ENCODE assay signal across 24 mouse cellular contexts in genomic region chr5:58108665-58109364, GRCm38 (mm10).
DNase-seq lines count a peak whose midpoint lies in the region; ATAC-seq and TF ChIP-seq lines count a peak whose summit lies in the region.
"Had no signal": no experiment of that assay in that cellular context is flagged by ENCODE, and none has a peak within 500 bp of the region (broad histone marks: within the 10 kb centered on the region; RNA-seq: fewer than 3 reads in every experiment).

No protein-coding gene starts in this region.

- no peak overlapping the region for H3K4me2 ChIP-seq in forebrain, embryonic 13.5 days
- no peak overlapping the region for H3K4me2 ChIP-seq in forebrain, embryonic 12.5 days
- no peak overlapping the region for H3K4me2 ChIP-seq in forebrain, embryonic 15.5 days (replicated peaks)
- H3K4me2 ChIP-seq in forebrain, embryonic 11.5 days (ENCODE audit: low read depth, low read length, severe bottlenecking): no peak overlapping the region
- no peak overlapping the region for H3K4me2 ChIP-seq in forebrain, embryonic 16.5 days (ENCODE audit: low read length)
- no peak overlapping the region for H3K4me2 ChIP-seq in intestine, postnatal 0 days (replicated peaks; ENCODE audit: low read depth)
- no peak overlapping the region for H3K4me2 ChIP-seq in midbrain, embryonic 11.5 days
- H3K4me2 ChIP-seq: embryonic facial prominence, embryonic 12.5 days had no signal

- H3K27ac ChIP-seq in forebrain, embryonic 13.5 days: no peak overlapping the region
- no peak overlapping the region for H3K27ac ChIP-seq in forebrain, embryonic 12.5 days
- peak overlapping the region; percentile 37; the same call in 1 of the 2 replicates for H3K27ac ChIP-seq in forebrain, embryonic 15.5 days (replicated peaks)
- no peak overlapping the region for H3K27ac ChIP-seq in forebrain, embryonic 11.5 days (ENCODE audit: low read depth, low read length)
- peak overlapping the region; percentile 72 for H3K27ac ChIP-seq in forebrain, embryonic 16.5 days (ENCODE audit: low read length)
- no peak overlapping the region for H3K27ac ChIP-seq in intestine, postnatal 0 days (ENCODE audit: low read depth, low read length)
- H3K27ac ChIP-seq in midbrain, embryonic 11.5 days (ENCODE audit: low read depth, low read length): no peak overlapping the region
- H3K27ac ChIP-seq: embryonic facial prominence, embryonic 10.5 days; embryonic facial prominence, embryonic 12.5 days had no signal

- DNase-seq in forebrain, embryonic 11.5 days (ENCODE audit: low spot score): no peak
- DNase-seq in midbrain, embryonic 11.5 days (ENCODE audit: low spot score, missing footprints): no peak
- DNase-seq: adrenal gland, adult 8-10 months; adrenal gland, postnatal 14 days; adrenal gland, postnatal 36 days; B cell, adult 2 months; cerebellum, adult 11-12 months; cerebellum, adult 2 months; cerebellum, adult 9-10 months; cerebellum, postnatal 10 days; cerebellum, postnatal 25 days had no signal

- H3K9me3 ChIP-seq in forebrain, embryonic 13.5 days (replicated peaks): no peaks in the 10 kb centered on the region
- no peaks in the 10 kb centered on the region for H3K9me3 ChIP-seq in forebrain, embryonic 12.5 days
- H3K9me3 ChIP-seq in forebrain, embryonic 15.5 days: no peaks in the 10 kb centered on the region
- no peaks in the 10 kb centered on the region for H3K9me3 ChIP-seq in forebrain, embryonic 11.5 days (ENCODE audit: control insufficient read depth, low read length)
- H3K9me3 ChIP-seq in forebrain, embryonic 16.5 days (ENCODE audit: control insufficient read depth, low read length): no peaks in the 10 kb centered on the region
- H3K9me3 ChIP-seq in intestine, postnatal 0 days (ENCODE audit: control insufficient read depth): no peaks in the 10 kb centered on the region
- no peaks in the 10 kb centered on the region for H3K9me3 ChIP-seq in midbrain, embryonic 11.5 days (ENCODE audit: control insufficient read depth, low read length)
- H3K9me3 ChIP-seq: embryonic facial prominence, embryonic 10.5 days; embryonic facial prominence, embryonic 12.5 days; G1E had no signal

- peak; percentile 50; the same call in 1 of the 2 replicates for ATAC-seq in forebrain, embryonic 13.5 days
- no peak for ATAC-seq in forebrain, embryonic 12.5 days (ENCODE audit: low FRiP score)
- ATAC-seq in forebrain, embryonic 15.5 days (replicated peaks): peak; percentile 83
- no peak for ATAC-seq in forebrain, embryonic 11.5 days (replicated peaks; ENCODE audit: low FRiP score)
- peak; percentile 80 for ATAC-seq in forebrain, embryonic 16.5 days
- no peak for ATAC-seq in intestine, postnatal 0 days
- ATAC-seq in midbrain, embryonic 11.5 days (ENCODE audit: low FRiP score): no peak
- ATAC-seq: activated CD4-positive, CD25-positive, alpha-beta regulatory T cell, adult 4 months; CD4-positive, CD25-positive, alpha-beta regulatory T cell, adult 4 months; Patski had no signal

- H3K9ac ChIP-seq in forebrain, embryonic 13.5 days: no peak overlapping the region
- H3K9ac ChIP-seq in forebrain, embryonic 12.5 days: no peak overlapping the region
- no peak overlapping the region for H3K9ac ChIP-seq in forebrain, embryonic 15.5 days (replicated peaks)
- H3K9ac ChIP-seq in forebrain, embryonic 11.5 days (ENCODE audit: low read length): no peak overlapping the region
- H3K9ac ChIP-seq in forebrain, embryonic 16.5 days (replicated peaks; ENCODE audit: low read depth, low read length): no peak overlapping the region
- H3K9ac ChIP-seq in intestine, postnatal 0 days (ENCODE audit: low read depth, low read length): no peak overlapping the region
- no peak overlapping the region for H3K9ac ChIP-seq in midbrain, embryonic 11.5 days (ENCODE audit: low read length)
- H3K9ac ChIP-seq: embryonic facial prominence, embryonic 12.5 days had no signal

- H3K36me3 ChIP-seq in forebrain, embryonic 13.5 days (ENCODE audit: poor library complexity, severe bottlenecking): no peaks in the 10 kb centered on the region
- H3K36me3 ChIP-seq in forebrain, embryonic 12.5 days (replicated peaks): no peaks in the 10 kb centered on the region
- H3K36me3 ChIP-seq in forebrain, embryonic 15.5 days: no peaks in the 10 kb centered on the region
- H3K36me3 ChIP-seq in forebrain, embryonic 11.5 days (ENCODE audit: control insufficient read depth, insufficient read depth, low read length): no peaks in the 10 kb centered on the region
- no peaks in the 10 kb centered on the region for H3K36me3 ChIP-seq in forebrain, embryonic 16.5 days (ENCODE audit: control insufficient read depth, insufficient read depth)
- no peaks in the 10 kb centered on the region for H3K36me3 ChIP-seq in intestine, postnatal 0 days (ENCODE audit: control insufficient read depth, insufficient read depth)
- no peaks in the 10 kb centered on the region for H3K36me3 ChIP-seq in midbrain, embryonic 11.5 days (ENCODE audit: control insufficient read depth, insufficient read depth, low read length)
- H3K36me3 ChIP-seq: embryonic facial prominence, embryonic 10.5 days; embryonic facial prominence, embryonic 12.5 days; G1E had no signal

- no peaks in the 10 kb centered on the region for H3K4me1 ChIP-seq in forebrain, embryonic 13.5 days
- no peaks in the 10 kb centered on the region for H3K4me1 ChIP-seq in forebrain, embryonic 12.5 days
- peaks cover 2% of the 10 kb centered on the region; the same call in 1 of the 2 replicates for H3K4me1 ChIP-seq in forebrain, embryonic 15.5 days
- H3K4me1 ChIP-seq in forebrain, embryonic 11.5 days (replicated peaks; ENCODE audit: control insufficient read depth, insufficient read depth, low read length): no peaks in the 10 kb centered on the region
- H3K4me1 ChIP-seq in forebrain, embryonic 16.5 days (replicated peaks; ENCODE audit: control insufficient read depth, insufficient read depth, low read length): 0 out of 2 replicates have a peak, but pooled peaks cover 2% of the 10 kb centered on the region
- H3K4me1 ChIP-seq in intestine, postnatal 0 days (replicated peaks; ENCODE audit: control insufficient read depth, insufficient read depth, low read length): no peaks in the 10 kb centered on the region
- no peaks in the 10 kb centered on the region for H3K4me1 ChIP-seq in midbrain, embryonic 11.5 days (ENCODE audit: control insufficient read depth, insufficient read depth, low read length)
- H3K4me1 ChIP-seq: embryonic facial prominence, embryonic 10.5 days; embryonic facial prominence, embryonic 12.5 days had no signal

- 65% methylated on average over 4 of the region's 4 CpGs for WGBS in forebrain, embryonic 13.5 days
- WGBS in forebrain, embryonic 12.5 days: 62% methylated on average over 4 of the region's 4 CpGs
- WGBS in forebrain, embryonic 15.5 days: 46% methylated on average over 4 of the region's 4 CpGs
- 83% methylated on average over 4 of the region's 4 CpGs for WGBS in forebrain, embryonic 11.5 days
- WGBS in forebrain, embryonic 16.5 days: 31% methylated on average over 4 of the region's 4 CpGs
- WGBS in intestine, postnatal 0 days: 88% methylated on average over 4 of the region's 4 CpGs
- WGBS in midbrain, embryonic 11.5 days: 83% methylated on average over 4 of the region's 4 CpGs

- TF ChIP-seq CTCF in intestine, postnatal 0 days (IDR thresholded peaks at IDR 0.05; ENCODE audit: low read depth): no peak

- H3K4me3 ChIP-seq in forebrain, embryonic 13.5 days: no peak overlapping the region
- no peak overlapping the region for H3K4me3 ChIP-seq in forebrain, embryonic 12.5 days (replicated peaks)
- no peak overlapping the region for H3K4me3 ChIP-seq in forebrain, embryonic 15.5 days
- H3K4me3 ChIP-seq in forebrain, embryonic 11.5 days (ENCODE audit: low read depth, low read length): no peak overlapping the region
- no peak overlapping the region for H3K4me3 ChIP-seq in forebrain, embryonic 16.5 days (replicated peaks; ENCODE audit: low read length)
- H3K4me3 ChIP-seq in intestine, postnatal 0 days (ENCODE audit: low read depth, low read length): no peak overlapping the region
- H3K4me3 ChIP-seq in midbrain, embryonic 11.5 days (ENCODE audit: low read depth, low read length): no peak overlapping the region
- H3K4me3 ChIP-seq: embryonic facial prominence, embryonic 10.5 days; embryonic facial prominence, embryonic 12.5 days; erythroblast, embryonic 14.5 days had no signal

- H3K27me3 ChIP-seq in forebrain, embryonic 13.5 days: no peaks in the 10 kb centered on the region
- H3K27me3 ChIP-seq in forebrain, embryonic 12.5 days: no peaks in the 10 kb centered on the region
- no peaks in the 10 kb centered on the region for H3K27me3 ChIP-seq in forebrain, embryonic 15.5 days
- no peaks in the 10 kb centered on the region for H3K27me3 ChIP-seq in forebrain, embryonic 11.5 days (ENCODE audit: control insufficient read depth, insufficient read depth, low read length)
- no peaks in the 10 kb centered on the region for H3K27me3 ChIP-seq in forebrain, embryonic 16.5 days (replicated peaks; ENCODE audit: control insufficient read depth, insufficient read depth, low read length)
- no peaks in the 10 kb centered on the region for H3K27me3 ChIP-seq in intestine, postnatal 0 days (replicated peaks; ENCODE audit: control insufficient read depth, insufficient read depth, low read length)
- H3K27me3 ChIP-seq in midbrain, embryonic 11.5 days (ENCODE audit: control insufficient read depth, insufficient read depth, low read length): no peaks in the 10 kb centered on the region
- H3K27me3 ChIP-seq: CH12.LX; embryonic facial prominence, embryonic 12.5 days; Patski had no signal

Comparison
In these comparisons a context has a peak if more than half of its experiments do, and no peak if none do; other contexts are left out.
1. ATAC-seq: peak in forebrain, embryonic 13.5 days (single experiment), forebrain, embryonic 15.5 days (single experiment) and forebrain, embryonic 16.5 days (single experiment); none in forebrain, embryonic 12.5 days (single experiment), forebrain, embryonic 11.5 days (single experiment), intestine, postnatal 0 days (single experiment) and midbrain, embryonic 11.5 days (single experiment).
2. H3K27ac ChIP-seq: peak in forebrain, embryonic 15.5 days (single experiment) and forebrain, embryonic 16.5 days (single experiment); none in forebrain, embryonic 13.5 days (single experiment), forebrain, embryonic 12.5 days (single experiment), forebrain, embryonic 11.5 days (single experiment), intestine, postnatal 0 days (single experiment) and midbrain, embryonic 11.5 days (single experiment).